Comparison of ENCODE assay signal across 8 mouse cellular contexts in the genomic region with DNA sequence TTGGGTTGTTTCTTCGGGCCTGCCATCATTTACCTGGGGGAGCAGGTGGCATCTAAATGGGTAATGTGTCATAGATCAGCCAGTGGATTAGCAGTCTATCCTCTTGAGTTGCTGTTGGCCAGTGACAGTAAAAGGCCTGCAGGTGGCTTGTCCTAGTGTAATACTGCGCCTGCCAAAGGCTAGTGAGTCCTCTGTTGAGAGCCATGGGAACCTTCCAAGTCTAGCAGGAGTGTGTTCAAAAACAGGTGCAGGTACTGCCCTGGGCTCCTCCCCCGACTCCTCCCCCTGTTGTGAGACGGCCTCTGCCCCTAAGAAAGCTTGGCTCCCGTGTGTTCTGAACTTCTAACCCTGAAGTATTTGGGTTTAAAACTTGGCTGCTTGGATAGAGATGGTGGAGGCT. TPM values are rescaled to one million over a fixed set of nuclear protein-coding genes. Genes with fewer than 3 reads are reported as not detected.
DNase-seq lines count a peak whose midpoint lies in the region; ATAC-seq and TF ChIP-seq lines count a peak whose summit lies in the region.

No protein-coding gene starts in this region.

- peak; percentile 91 for DNase-seq in heart, adult 11 months
- no peak for DNase-seq in heart, postnatal 4 days
- DNase-seq in cerebellum, postnatal 10 days = peak; percentile 82 to 86
- DNase-seq in hindbrain, embryonic 14.5 days (ENCODE audit: low spot score) = no peak
- no peak for DNase-seq in liver, embryonic 14.5 days (ENCODE audit: low read depth in 3 of 3, low spot score in 3 of 3)
- no peak for DNase-seq in layer of hippocampus, adult 11-12 months (ENCODE audit: low spot score)
- no peak for DNase-seq in adrenal gland, postnatal 25 days

- H3K4me2 ChIP-seq in hindbrain, embryonic 14.5 days (replicated peaks) = peak overlapping the region; percentile 70
- H3K4me2 ChIP-seq in liver, embryonic 14.5 days (ENCODE audit: low read depth) = peak overlapping the region; percentile 69

- no peak overlapping the region for H3K27ac ChIP-seq in hindbrain, embryonic 14.5 days
- no peak overlapping the region for H3K27ac ChIP-seq in liver, embryonic 14.5 days

- no peaks in the 10 kb centered on the region for H3K27me3 ChIP-seq in hindbrain, embryonic 14.5 days (ENCODE audit: control insufficient read depth, insufficient read depth, low read length)
- peaks cover 33% of the 10 kb centered on the region for H3K27me3 ChIP-seq in liver, embryonic 14.5 days (ENCODE audit: control insufficient read depth, insufficient read depth, low read length)

- peak overlapping the region; percentile 92 for H3K4me3 ChIP-seq in hindbrain, embryonic 14.5 days (replicated peaks; ENCODE audit: low read length)
- 0 out of 4 replicates have a peak overlapping the region, but pooled peaks of 1 of the 2 experiments have one; percentile 63 for H3K4me3 ChIP-seq in liver, embryonic 14.5 days (ENCODE audit: insufficient read depth in 1 of 2, low read depth in 2 of 2, low read length in 2 of 2)

- H3K9me3 ChIP-seq in hindbrain, embryonic 14.5 days (ENCODE audit: control insufficient read depth, low read length) = peaks cover 6% of the 10 kb centered on the region; the same call in 1 of the 2 replicates
- no peaks in the 10 kb centered on the region; the same call in 1 of the 2 replicates for H3K9me3 ChIP-seq in liver, embryonic 14.5 days (ENCODE audit: control insufficient read depth, low read length)

- H3K36me3 ChIP-seq in hindbrain, embryonic 14.5 days (replicated peaks; ENCODE audit: control insufficient read depth, insufficient read depth) = no peaks in the 10 kb centered on the region
- no peaks in the 10 kb centered on the region for H3K36me3 ChIP-seq in liver, embryonic 14.5 days (replicated peaks; ENCODE audit: control insufficient read depth, insufficient read depth, low read depth)

- H3K4me1 ChIP-seq in hindbrain, embryonic 14.5 days (replicated peaks; ENCODE audit: control insufficient read depth, insufficient read depth, low read length) = peaks cover 20% of the 10 kb centered on the region
- no peaks in the 10 kb centered on the region; a peak in 1 of 4 replicates for H3K4me1 ChIP-seq in liver, embryonic 14.5 days (replicated peaks; ENCODE audit: control insufficient read depth in 2 of 2, insufficient read depth in 2 of 2, low read length in 1 of 2)

- H3K9ac ChIP-seq in hindbrain, embryonic 14.5 days = peak overlapping the region; percentile 93
- no peak overlapping the region for H3K9ac ChIP-seq in liver, embryonic 14.5 days (replicated peaks)

- ATAC-seq in hindbrain, embryonic 14.5 days (ENCODE audit: low FRiP score) = no peak
- no peak for ATAC-seq in liver, embryonic 14.5 days (ENCODE audit: insufficient read depth)
- ATAC-seq in activated CD4-positive, CD25-positive, alpha-beta regulatory T cell, adult 4 months = no peak

- 0 out of 2 replicates have a peak, but pooled peaks have one; percentile 18 for TF ChIP-seq CTCF in liver, embryonic 14.5 days (IDR thresholded peaks at IDR 0.05; ENCODE audit: low read depth)

- WGBS in hindbrain, embryonic 14.5 days = 29% methylated on average over 5 of the region's 5 CpGs
- 36% methylated on average over 5 of the region's 5 CpGs for WGBS in liver, embryonic 14.5 days (ENCODE audit: insufficient replicate concordance)

- no peak for TF ChIP-seq EP300 in liver, embryonic 14.5 days (IDR thresholded peaks at IDR 0.05; ENCODE audit: low read depth)

RNA-seq across cellular contexts. Expression of gene Agap1, which starts 1.9 kb away (rescaled TPM):
- 10 to 100 TPM; 58.9 to 65.8 TPM for total RNA-seq in heart, postnatal 4 days (2021)
- 72.2 and 81.2 TPM in 2 replicates for polyA plus RNA-seq in hindbrain, embryonic 14.5 days (2014; fragmentation: Nextera tagmentation; extraction: Ambion mirVana)
- polyA plus RNA-seq in liver, embryonic 14.5 days (2012; rRNA removed) = 1.1 and 1.4 TPM in 2 replicates
- 1.1 and 1.4 TPM in 2 replicates for polyA plus RNA-seq in liver, embryonic 14.5 days (2014; fragmentation: Nextera tagmentation; extraction: Ambion mirVana)
- under 1 TPM; 0.04 to 0.05 TPM for polyA plus RNA-seq in activated CD4-positive, CD25-positive, alpha-beta regulatory T cell, adult 4 months (2017; shearing (Covaris generic))
- 52.9 and 55.0 TPM in 2 replicates for total RNA-seq in adrenal gland, postnatal 25 days (2021)

Comparison
In these comparisons a context has a peak if more than half of its experiments do, and no peak if none do; other contexts are left out.
1. DNase-seq: peak in heart, adult 11 months (single experiment) and cerebellum, postnatal 10 days (2 of 2); none in heart, postnatal 4 days (single experiment), hindbrain, embryonic 14.5 days (single experiment), liver, embryonic 14.5 days (0 of 3), layer of hippocampus, adult 11-12 months (single experiment) and adrenal gland, postnatal 25 days (single experiment).
2. RNA of gene Agap1, which starts 1.9 kb away (polyA plus RNA-seq): 72.2 to 81.2 TPM in hindbrain, embryonic 14.5 days; 1.1 to 1.4 TPM in liver, embryonic 14.5 days and 0.04 to 0.05 TPM in activated CD4-positive, CD25-positive, alpha-beta regulatory T cell, adult 4 months; every median in the first group is over 10 times any median in the second.